Mouse (Mus musculus) heart, embryonic 15.5 days (tissue): ENCODE measurements around the gene Flnc. TPM values are rescaled to one million over a fixed set of nuclear protein-coding genes. Genes with fewer than 3 reads are reported as not detected.

Source experiments
- microRNA-seq: library from miRNA; unstranded; fragments of <30 nt; microRNA quantifications from one replicate; pipeline ENCODE4, GENCODE M21; 2016
- polyA plus RNA-seq: library from polyadenylated mRNA; unstranded; fragments of >200 nt; fragmentation: Nextera tagmentation; extraction: Ambion mirVana; gene quantifications from 2 replicates; pipeline ENCODE4 v1.2.1, GENCODE M21; 2015

Gene Flnc
- polyA plus RNA-seq, 1 experiment from 2014 or later, result 39.1 TPM

Small RNA genes within 50 kb of the gene (microRNA-seq; reads per million reads assigned to microRNA genes)
- not detected for gene Gm26220
- gene Gm44354, result not detected

Other genes with a start within 250 kb of the Flnc start
- 32.8 and 38.6 TPM in 2 replicates for gene Impdh1, start 216.9 kb upstream of the Flnc start, polyA plus RNA-seq
- gene Hilpda, start 160.8 kb upstream of the Flnc start, polyA plus RNA-seq, result 22.0 and 29.8 TPM in 2 replicates
- gene Fam71f2, start 153.7 kb upstream of the Flnc start, polyA plus RNA-seq, result 0.33 TPM in 1 of 2 replicates, not detected in the other
- 0.08 TPM in 1 of 2 replicates, not detected in the other for gene Fam71f1, start 114.1 kb upstream of the Flnc start, polyA plus RNA-seq
- gene Calu, start 85.2 kb upstream of the Flnc start, polyA plus RNA-seq, result 354 and 404 TPM in 2 replicates
- 0.55 and 0.70 TPM in 2 replicates for gene Opn1sw, start 44.8 kb upstream of the Flnc start, polyA plus RNA-seq
- gene Ccdc136, start 36.9 kb upstream of the Flnc start, polyA plus RNA-seq, result 19.1 and 22.1 TPM in 2 replicates
- gene Atp6v1f, start 34.5 kb downstream of the Flnc start, polyA plus RNA-seq, result 187 and 202 TPM in 2 replicates
- gene Atp6v1fnb, start 38.2 kb downstream of the Flnc start, polyA plus RNA-seq, result not detected in 2 replicates
- gene Kcp, start 74.7 kb downstream of the Flnc start, polyA plus RNA-seq, result 7.3 and 12.5 TPM in 2 replicates
- gene Irf5, start 93.4 kb downstream of the Flnc start, polyA plus RNA-seq, result 4.5 and 8.6 TPM in 2 replicates
- gene Tnpo3, start 176.6 kb downstream of the Flnc start, polyA plus RNA-seq, result 55.1 and 63.6 TPM in 2 replicates